Mouse (Mus musculus) liver, embryonic 14.5 days (tissue): ENCODE measurements around the gene Lbhd1. TPM values are rescaled to one million over a fixed set of nuclear protein-coding genes. Genes with fewer than 3 reads are reported as not detected.

Experiments used
- ATAC-seq: fragments of 200-750 bp; cut with Nextera tagmentation; 2 replicates; pipeline ENCODE4 v1.8.0; 2017; ENCODE audit warnings: moderate number of reproducible peaks, mild to moderate bottlenecking, moderate library complexity; ENCODE audit not compliant: insufficient read depth
- DNase-seq, 3 experiments: peaks; one replicate each; pipeline ENCODE4 v3.0.0-alpha.2; 2012 to 2013; ENCODE audit warnings: low read depth in 3 of 3, low spot score in 3 of 3
- H3K27ac ChIP-seq: fragments of 300-500 bp; sonication (generic); 2 replicates; pipeline ENCODE4 v1.5.1; 2014; ENCODE audit warnings: moderate library complexity, mild to moderate bottlenecking, control low read depth, inconsistent platforms
- H3K27me3 ChIP-seq: fragments of 300-500 bp; sonication (generic); 2 replicates; pipeline ENCODE4 v1.6.1; 2014; ENCODE audit warnings: mild to moderate bottlenecking, low read length, moderate library complexity; ENCODE audit not compliant: control insufficient read depth, insufficient read depth
- H3K36me3 ChIP-seq: fragments of 300-500 bp; sonication (generic); replicated peaks from 2 replicates; pipeline ENCODE4 v1.6.1; 2014; ENCODE audit warnings: low read depth; ENCODE audit not compliant: control insufficient read depth, insufficient read depth
- H3K4me1 ChIP-seq, 2 experiments: fragments of 200-500 bp in 1 of 2; fragments of 300-500 bp in 1 of 2; sonication (generic) in 1 of 2; replicated peaks; 2 replicates each; pipeline ENCODE4 v1.6.1; 2012 to 2014; ENCODE audit warnings: antibody characterized with exemption in 1 of 2, inconsistent platforms in 1 of 2, low read length in 1 of 2; ENCODE audit not compliant: control insufficient read depth in 2 of 2, insufficient read depth in 2 of 2
- H3K4me2 ChIP-seq: fragments of 300-500 bp; sonication (generic); 2 replicates; pipeline ENCODE4 v1.6.1; 2014; ENCODE audit warnings: low read depth, mild to moderate bottlenecking, control low read depth, moderate library complexity
- H3K4me3 ChIP-seq, 2 experiments: fragments of 200-500 bp in 1 of 2; fragments of 300-500 bp in 1 of 2; sonication (generic) in 1 of 2; 2 replicates each; pipeline ENCODE4 v1.5.1; 2012 to 2014; ENCODE audit warnings: low read depth in 2 of 2, low read length in 2 of 2, mild to moderate bottlenecking in 2 of 2, control low read depth in 1 of 2, inconsistent platforms in 1 of 2, moderate library complexity in 1 of 2; ENCODE audit not compliant: insufficient read depth in 1 of 2
- H3K9ac ChIP-seq: fragments of 300-500 bp; sonication (generic); replicated peaks from 2 replicates; pipeline ENCODE4 v1.6.1; 2014; ENCODE audit warnings: mild to moderate bottlenecking, control low read depth, moderate library complexity
- H3K9me3 ChIP-seq: fragments of 300-500 bp; sonication (generic); 2 replicates; pipeline ENCODE4 v1.6.1; 2016; ENCODE audit warnings: low read length, mixed read lengths; ENCODE audit not compliant: control insufficient read depth
- CTCF ChIP-seq: IDR thresholded peaks from 2 replicates; pipeline ENCODE4 v1.5.1; 2016; ENCODE audit warnings: antibody characterized with exemption, low read depth, control low read depth
- EP300 ChIP-seq: IDR thresholded peaks from 2 replicates; pipeline ENCODE4 v1.6.1; 2016; ENCODE audit warnings: antibody characterized with exemption, low read depth
- WGBS: fragments of 180-500 bp; shearing (Covaris S2); extraction: QIAGEN DNeasy Blood & Tissue Kit; methylation state at CpG from one replicate; pipeline ENCODE4 v1.1.7; 2014; ENCODE audit not compliant: insufficient replicate concordance; 5-methylcytosine and 5-hydroxymethylcytosine counted together
- polyA plus RNA-seq, 2 experiments: library from polyadenylated mRNA; depleted of rRNA in 1 of 2; stranded (reverse) in 1 of 2; unstranded in 1 of 2; fragments of >200 nt; fragmentation: Nextera tagmentation in 1 of 2; extraction: Ambion mirVana in 1 of 2; gene quantifications; 2 replicates each; pipeline versions ENCODE4 v1.2.1 to v1.2.3; 2012 to 2014

Gene Lbhd1
- polyA plus RNA-seq, 2 experiments = 3.7 to 43.7 TPM

DNA sequence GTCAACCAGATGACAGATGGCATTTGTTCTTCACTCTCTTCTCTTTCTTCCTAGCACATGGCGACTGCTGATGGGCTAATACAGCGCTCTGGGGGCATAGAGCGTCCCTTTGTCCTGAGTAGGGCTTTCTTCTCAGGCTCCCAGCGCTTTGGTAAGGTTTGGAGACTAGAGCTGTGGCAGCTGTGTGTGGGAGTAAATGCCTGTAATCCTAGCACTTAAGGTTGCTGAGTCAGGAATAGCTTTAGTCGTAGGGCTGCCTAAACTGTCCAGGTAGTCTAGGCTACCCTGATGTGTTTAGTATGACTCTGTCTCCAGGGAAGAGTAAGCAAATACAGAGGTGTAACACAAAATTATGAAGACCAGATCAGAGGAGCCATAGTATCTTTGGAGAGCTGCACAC lies 28.3 kb downstream of the Lbhd1 start:
- no peak overlapping the region for H3K27ac ChIP-seq
- no peak for DNase-seq
- no peak overlapping the region; the same call in 1 of the 2 replicates for H3K9ac ChIP-seq
- H3K4me3 ChIP-seq = no peak overlapping the region
- ATAC-seq = no peak
- peaks cover 98% of the 10 kb centered on the region for H3K36me3 ChIP-seq
- H3K27me3 ChIP-seq = no peaks in the 10 kb centered on the region
- no peaks in the 10 kb centered on the region for H3K4me1 ChIP-seq
- no peak overlapping the region for H3K4me2 ChIP-seq
- H3K9me3 ChIP-seq = no peaks in the 10 kb centered on the region
- TF ChIP-seq CTCF (no peak), EP300 (no peak)
- 88% methylated on average over 5 of the region's 5 CpGs for WGBS

DNA sequence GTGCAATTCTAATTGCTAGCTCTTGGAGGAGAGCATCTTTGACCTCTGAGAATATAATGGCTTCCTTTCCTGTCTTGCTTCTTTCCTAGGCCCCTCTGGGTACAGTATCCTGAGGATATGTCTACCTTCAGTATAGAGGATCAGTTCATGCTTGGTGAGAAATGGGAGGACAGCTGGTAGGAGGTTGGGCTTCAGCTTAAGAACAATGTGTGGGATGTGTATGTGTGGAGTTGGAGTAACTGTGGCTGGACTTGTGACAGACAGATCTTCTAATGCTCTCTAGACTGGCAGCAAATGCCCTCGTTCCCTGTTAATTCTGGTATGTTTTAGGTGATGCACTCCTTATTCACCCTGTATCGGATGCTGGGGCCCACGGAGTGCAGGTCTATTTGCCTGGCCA lies 30.7 kb downstream of the Lbhd1 start:
- no peak for ATAC-seq
- 86% methylated on average over 3 of the region's 3 CpGs for WGBS
- no peak for DNase-seq
- H3K9ac ChIP-seq = no peak overlapping the region
- TF ChIP-seq EP300 (no peak), CTCF (no peak)
- H3K36me3 ChIP-seq = peaks cover 74% of the 10 kb centered on the region
- H3K4me1 ChIP-seq = no peaks in the 10 kb centered on the region
- H3K4me3 ChIP-seq = no peak overlapping the region
- H3K27ac ChIP-seq = no peak overlapping the region
- H3K4me2 ChIP-seq = no peak overlapping the region
- no peaks in the 10 kb centered on the region for H3K27me3 ChIP-seq
- no peaks in the 10 kb centered on the region for H3K9me3 ChIP-seq

DNA sequence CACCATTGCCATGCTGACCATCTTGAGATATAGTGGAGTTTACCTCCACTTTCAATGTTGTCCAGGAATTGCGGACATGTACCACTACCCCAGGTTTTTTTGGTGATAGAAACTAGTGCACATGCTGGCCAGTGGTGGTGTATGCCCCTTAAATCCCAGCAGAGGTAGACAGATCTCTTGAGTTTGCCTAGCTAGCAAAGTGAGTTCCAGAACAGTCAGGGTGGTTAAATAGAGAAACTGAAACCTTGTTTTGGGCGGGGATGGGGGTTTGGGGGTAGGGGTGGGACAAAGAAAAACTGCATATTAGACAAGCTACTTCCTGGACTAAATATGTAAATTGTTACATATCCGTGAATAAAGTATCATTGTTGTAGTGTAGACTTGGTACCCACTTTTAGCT lies 35.5 kb downstream of the Lbhd1 start:
- Histone ChIP-seq H3K27ac (no peak overlapping the region), H3K4me1 (peaks cover 17 to 19% of the 10 kb centered on the region in 2 experiments), H3K9ac (no peak overlapping the region), H3K9me3 (no peaks in the 10 kb centered on the region), H3K27me3 (no peaks in the 10 kb centered on the region), H3K4me3 (no peak overlapping the region), H3K4me2 (no peak overlapping the region), H3K36me3 (peaks cover 30% of the 10 kb centered on the region)
- WGBS = 68% methylated on average over 3 of the region's 3 CpGs
- no peak for DNase-seq
- no peak for ATAC-seq
- TF ChIP-seq CTCF (no peak), EP300 (no peak)

GRCm38 (mm10) chr19:8919684-8920072 lies 36.1 kb downstream of the Lbhd1 start:
- ATAC-seq = no peak
- Histone ChIP-seq H3K27ac (peak overlapping the region; percentile 92), H3K4me3 (peak overlapping the region; percentile 85 to 94), H3K27me3 (no peaks in the 10 kb centered on the region), H3K4me1 (peaks cover 17 to 19% of the 10 kb centered on the region in 2 experiments), H3K9ac (peak overlapping the region; percentile 75), H3K36me3 (peaks cover 23% of the 10 kb centered on the region), H3K9me3 (no peaks in the 10 kb centered on the region), H3K4me2 (peak overlapping the region; percentile 98)
- no peak for TF ChIP-seq EP300
- TF ChIP-seq CTCF = no peak
- 67% methylated on average over 6 of the region's 6 CpGs for WGBS
- DNase-seq = no peak

GRCm38 (mm10) chr19:8920073-8920736 lies 36.7 kb downstream of the Lbhd1 start, which contains the start of gene B3gat3:
Gene B3gat3 (plus strand): TSS chr19:8920374.
- H3K9ac ChIP-seq = peak within 1 kb of the TSS; percentile 75
- H3K9me3 ChIP-seq = no peaks in the 10 kb centered on the region
- peaks cover 17 to 19% of the 10 kb centered on the region in 2 experiments for H3K4me1 ChIP-seq
- no peaks in the 10 kb centered on the region for H3K27me3 ChIP-seq
- H3K36me3 ChIP-seq = peaks cover 18% of the 10 kb centered on the region
- DNase-seq (peak; percentile 81 to 82 (median 81)), ATAC-seq (peak; percentile 95)
- H3K4me3 ChIP-seq = peak within 1 kb of the TSS; percentile 85 to 94
- peak within 1 kb of the TSS; percentile 98 for H3K4me2 ChIP-seq
- peak within 1 kb of the TSS; percentile 92 for H3K27ac ChIP-seq
- TF ChIP-seq CTCF (no peak), EP300 (no peak)
- 1% methylated on average over 49 of the region's 50 CpGs for WGBS
